Mouse (Mus musculus) heart, adult 2 months (tissue): ENCODE results near the gene Tlk2.

Source experiments
- CTCF ChIP-seq: fragments of 200-600 bp; IDR thresholded peaks from 2 replicates; pipeline ENCODE4 v1.8.1; 2022; ENCODE audit warnings: antibody characterized with exemption, mild to moderate bottlenecking, moderate library complexity
- EP300 ChIP-seq: fragments of 200-500 bp; IDR thresholded peaks from 2 replicates; pipeline ENCODE4 v1.6.1; 2011; ENCODE audit warnings: low read depth, low read length, control low read depth; ENCODE audit not compliant: insufficient read depth
- POLR2A ChIP-seq: fragments of 200-500 bp; IDR thresholded peaks from 2 replicates; pipeline ENCODE4 v1.6.1; 2011; ENCODE audit warnings: mild to moderate bottlenecking, low read depth, low read length, control low read depth; ENCODE audit not compliant: insufficient read depth

GRCm38 (mm10) chr11:105264988-105265387 lies 86.4 kb downstream of the Tlk2 start:
- no peak for TF ChIP-seq EP300
- no peak for TF ChIP-seq CTCF
- no peak for TF ChIP-seq POLR2A
